21 mouse cellular contexts compared by ENCODE assay signal in the genomic region with DNA sequence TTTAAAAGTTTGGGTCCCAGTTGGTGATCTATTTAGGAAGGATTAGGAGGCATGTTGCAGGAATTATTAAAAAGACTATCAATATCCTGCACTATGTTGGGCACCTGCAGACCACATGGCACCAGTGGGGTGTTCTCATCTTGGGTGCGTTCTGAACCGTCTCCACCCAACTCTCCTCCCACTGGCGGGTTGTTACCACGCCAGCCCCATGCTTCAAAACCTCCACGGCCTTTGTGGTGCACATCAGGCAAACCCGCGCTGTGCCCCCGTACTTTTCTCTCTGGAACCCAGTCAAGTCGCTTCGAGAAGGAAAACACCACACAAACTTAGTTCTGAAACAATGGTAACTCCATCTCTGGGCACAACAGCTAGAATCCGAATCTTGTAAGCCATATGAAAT. TPM values are rescaled to one million over a fixed set of nuclear protein-coding genes. Genes with fewer than 3 reads are reported as not detected.
A peak's percentile ranks its signal among the peaks of the same experiment; 100 is the strongest.
DNase-seq lines count a peak whose midpoint lies in the region; ATAC-seq and TF ChIP-seq lines count a peak whose summit lies in the region.
"Had no signal": no experiment of that assay in that cellular context is flagged by ENCODE, and none has a peak within 500 bp of the region (broad histone marks: within the 10 kb centered on the region; RNA-seq: fewer than 3 reads in every experiment).

No protein-coding gene starts in this region.

- H3K9me3 ChIP-seq in E14TG2a.4 (ENCODE audit: low read length) (peaks cover 21% of the 10 kb centered on the region), ES-Bruce4 (replicated peaks; ENCODE audit: control insufficient read depth, insufficient read depth, low read length, poor library complexity, severe bottlenecking) (peaks cover 5% of the 10 kb centered on the region; the same call in 1 of the 2 replicates)
- no peaks in the 10 kb centered on the region for H3K9me3 ChIP-seq in forebrain, postnatal 0 days (ENCODE audit: low read length)
- H3K9me3 ChIP-seq: embryonic facial prominence, embryonic 10.5 days; embryonic facial prominence, embryonic 12.5 days had no signal

- TF ChIP-seq CTCF in E14TG2a.4 (conservative IDR thresholded peaks at IDR 0.05; ENCODE audit: low read length) (no peak), ES-Bruce4 (IDR thresholded peaks at IDR 0.05; ENCODE audit: low read depth, low read length) (no peak)
- no peak for TF ChIP-seq CTCF in forebrain, postnatal 0 days (IDR thresholded peaks at IDR 0.05; ENCODE audit: low read depth)

- ATAC-seq in forebrain, postnatal 0 days, result no peak
- ATAC-seq: activated CD4-positive, CD25-positive, alpha-beta regulatory T cell, adult 4 months; forebrain, embryonic 13.5 days; forebrain, embryonic 15.5 days; Patski had no signal

- no peak for TF ChIP-seq POLR2A in ES-Bruce4 (IDR thresholded peaks at IDR 0.05; ENCODE audit: insufficient read depth, low read length)

- peaks cover 11% of the 10 kb centered on the region for H3K36me3 ChIP-seq in E14TG2a.4 (ENCODE audit: insufficient read depth, low read length)
- no peaks in the 10 kb centered on the region for H3K36me3 ChIP-seq in ES-Bruce4 (ENCODE audit: control insufficient read depth, insufficient read depth, low read length, poor library complexity, severe bottlenecking)
- no peaks in the 10 kb centered on the region for H3K36me3 ChIP-seq in forebrain, postnatal 0 days (ENCODE audit: insufficient read depth)
- H3K36me3 ChIP-seq: embryonic facial prominence, embryonic 10.5 days; embryonic facial prominence, embryonic 12.5 days; forebrain, embryonic 15.5 days; G1E had no signal

- no peak overlapping the region; the same call in 1 of the 2 replicates for H3K9ac ChIP-seq in ES-Bruce4 (ENCODE audit: low read depth, poor library complexity, severe bottlenecking)
- H3K9ac ChIP-seq in forebrain, postnatal 0 days, result no peak overlapping the region
- H3K9ac ChIP-seq: embryonic facial prominence, embryonic 12.5 days; forebrain, embryonic 13.5 days; forebrain, embryonic 15.5 days had no signal

- H3K4me1 ChIP-seq in E14TG2a.4 (replicated peaks; ENCODE audit: low read depth, low read length), result peaks cover 16% of the 10 kb centered on the region
- peaks cover 9% of the 10 kb centered on the region for H3K4me1 ChIP-seq in ES-Bruce4 (ENCODE audit: control insufficient read depth, insufficient read depth, low read length)
- no peaks in the 10 kb centered on the region for H3K4me1 ChIP-seq in forebrain, postnatal 0 days (ENCODE audit: insufficient read depth)
- H3K4me1 ChIP-seq: forebrain, embryonic 13.5 days; forebrain, embryonic 15.5 days had no signal

- no peak overlapping the region for H3K4me2 ChIP-seq in forebrain, postnatal 0 days (ENCODE audit: low read depth)
- H3K4me2 ChIP-seq: embryonic facial prominence, embryonic 12.5 days; forebrain, embryonic 13.5 days; forebrain, embryonic 15.5 days had no signal

- H3K27me3 ChIP-seq in E14TG2a.4 (ENCODE audit: insufficient read depth, low read length) (no peaks in the 10 kb centered on the region), ES-Bruce4 (ENCODE audit: control insufficient read depth, insufficient read depth, low read length, poor library complexity, severe bottlenecking) (no peaks in the 10 kb centered on the region)
- H3K27me3 ChIP-seq in forebrain, postnatal 0 days (ENCODE audit: insufficient read depth, low read length), result no peaks in the 10 kb centered on the region
- H3K27me3 ChIP-seq: embryonic facial prominence, embryonic 12.5 days; forebrain, embryonic 13.5 days; forebrain, embryonic 15.5 days; Patski had no signal

- TF ChIP-seq EP300 in ES-Bruce4 (IDR thresholded peaks at IDR 0.05; ENCODE audit: insufficient read depth, low read depth, low read length), result no peak

- 91% methylated on average over 11 of the region's 11 CpGs for WGBS in forebrain, postnatal 0 days

- H3K27ac ChIP-seq in ES-Bruce4 (ENCODE audit: insufficient read depth, low read length), result peak overlapping the region; percentile 78
- H3K27ac ChIP-seq in forebrain, postnatal 0 days (ENCODE audit: low read depth, low read length), result no peak overlapping the region
- H3K27ac ChIP-seq: embryonic facial prominence, embryonic 10.5 days; embryonic facial prominence, embryonic 12.5 days; forebrain, embryonic 13.5 days; forebrain, embryonic 15.5 days had no signal

- DNase-seq in R1 (ENCODE audit: low read depth, low spot score), result peak; percentile 78
- DNase-seq in urinary bladder, postnatal 10 days (ENCODE audit: low spot score), result no peak
- no peak for DNase-seq in forebrain, postnatal 0 days
- no peak for DNase-seq in spleen, postnatal 4 days (ENCODE audit: low spot score in 2 of 2)
- DNase-seq: adrenal gland, adult 8-10 months; adrenal gland, postnatal 14 days; adrenal gland, postnatal 36 days; cerebellum, adult 11-12 months; cerebellum, adult 2 months; cerebellum, adult 9-10 months; cerebellum, postnatal 10 days; cerebellum, postnatal 25 days had no signal

- H3K4me3 ChIP-seq in E14TG2a.4 (replicated peaks; ENCODE audit: low read length) (peak overlapping the region; percentile 59), ES-Bruce4 (ENCODE audit: low read depth, low read length) (no peak overlapping the region)
- H3K4me3 ChIP-seq in forebrain, postnatal 0 days (ENCODE audit: low read depth, low read length), result no peak overlapping the region
- H3K4me3 ChIP-seq: embryonic facial prominence, embryonic 10.5 days; embryonic facial prominence, embryonic 12.5 days; forebrain, embryonic 13.5 days; forebrain, embryonic 15.5 days had no signal

RNA-seq across cellular contexts. Expression of a gene that starts 51.7 kb away (rescaled TPM):
- polyA plus RNA-seq in ES-Bruce4 (2011; ENCODE audit: insufficient read depth, insufficient read length, low read depth, missing spikeins), result 118 and 120 TPM in 2 replicates
- total RNA-seq in forebrain, postnatal 0 days (2014; rRNA removed), result 73.3 and 80.8 TPM in 2 replicates
- 44.6 and 53.5 TPM in 2 replicates for polyA plus RNA-seq in forebrain, postnatal 0 days (2015; fragmentation: Nextera tagmentation; extraction: Ambion mirVana)
